Comparison of ENCODE assay signal across 8 mouse cellular contexts in genomic region chr14:73502591-73503184, GRCm38 (mm10). TPM values are rescaled to one million over a fixed set of nuclear protein-coding genes. Genes with fewer than 3 reads are reported as not detected.
DNase-seq lines count a peak whose midpoint lies in the region; ATAC-seq lines count a peak whose summit lies in the region.

No protein-coding gene starts in this region.

- no peak overlapping the region for H3K4me2 ChIP-seq in embryonic facial prominence, embryonic 13.5 days

- H3K36me3 ChIP-seq in embryonic facial prominence, embryonic 13.5 days: no peaks in the 10 kb centered on the region

- H3K27ac ChIP-seq in embryonic facial prominence, embryonic 13.5 days: peak overlapping the region; percentile 57

- no peak overlapping the region for H3K4me3 ChIP-seq in embryonic facial prominence, embryonic 13.5 days

- 28% methylated on average over 7 of the region's 7 CpGs for WGBS in embryonic facial prominence, embryonic 13.5 days

- intact Hi-C loops in heart, postnatal 25 days (cut with DNase I): loop anchor here (2.0 kb wide), 1 partner anchor 26 kb away; no protein-coding TSS in a partner anchor
- intact Hi-C loops in heart, postnatal 10 days (cut with DNase I): loop anchor here (2.0 kb wide), 1 partner anchor 22 kb away; no protein-coding TSS in a partner anchor

- no peaks in the 10 kb centered on the region for H3K9me3 ChIP-seq in embryonic facial prominence, embryonic 13.5 days

- ATAC-seq in embryonic facial prominence, embryonic 13.5 days (ENCODE audit: insufficient number of reproducible peaks, insufficient read depth, low FRiP score, low TSS enrichment, low read depth): peak; percentile 74; the same call in 1 of the 2 replicates
- ATAC-seq in megakaryocyte-erythroid progenitor cell, adult 5-6 weeks (replicated peaks; ENCODE audit: low FRiP score, low TSS enrichment, poor library complexity, severe bottlenecking): no peak

- no peak overlapping the region for H3K9ac ChIP-seq in embryonic facial prominence, embryonic 13.5 days

- peaks cover 19% of the 10 kb centered on the region for H3K4me1 ChIP-seq in embryonic facial prominence, embryonic 13.5 days

- peak; percentile 95 for DNase-seq in heart, adult 11 months
- DNase-seq in heart, postnatal 25 days (ENCODE audit: low spot score): no peak
- peak; percentile 32 for DNase-seq in adrenal gland, adult 8-10 months
- peak; percentile 48 to 55 for DNase-seq in heart, postnatal 10 days
- DNase-seq in lung, postnatal 4 days: peak; percentile 14 to 61
- DNase-seq in testis, postnatal 14 days (ENCODE audit: low spot score): peak; percentile 79

- no peaks in the 10 kb centered on the region for H3K27me3 ChIP-seq in embryonic facial prominence, embryonic 13.5 days

RNA-seq across cellular contexts. Expression of gene Med4, which starts 7.1 kb away (rescaled TPM):
- 10 to 100 TPM; 21.4 to 22.4 TPM for total RNA-seq in heart, postnatal 25 days (2021)
- 10 to 100 TPM; 23.1 to 29.5 (median 26.1) TPM for total RNA-seq in adrenal gland, adult 8-10 months (2022)
- polyA plus RNA-seq in embryonic facial prominence, embryonic 13.5 days (2015; fragmentation: Nextera tagmentation; extraction: Ambion mirVana): 99.4 and 103 TPM in 2 replicates
- 10 to 100 TPM; 21.1 to 22.8 TPM for total RNA-seq in heart, postnatal 10 days (2021)
- total RNA-seq in megakaryocyte-erythroid progenitor cell, adult 5-6 weeks (2014; fragmentation: Nextera tagmentation): 43.6 and 53.8 TPM in 2 replicates
- total RNA-seq in megakaryocyte-erythroid progenitor cell, adult 5-6 weeks (2017): 83.0 and 85.5 TPM in 2 replicates

RNA-seq across cellular contexts. Expression of gene Sucla2, which starts 22.4 kb away (rescaled TPM):
- 100 to 1,000 TPM; 787 to 854 TPM for total RNA-seq in heart, postnatal 25 days (2021)
- total RNA-seq in adrenal gland, adult 8-10 months (2022): 100 to 1,000 TPM; 218 to 281 (median 245) TPM
- polyA plus RNA-seq in embryonic facial prominence, embryonic 13.5 days (2015; fragmentation: Nextera tagmentation; extraction: Ambion mirVana): 99.0 and 101 TPM in 2 replicates
- 100 to 1,000 TPM; 581 to 631 TPM for total RNA-seq in heart, postnatal 10 days (2021)
- 54.4 and 65.8 TPM in 2 replicates for total RNA-seq in megakaryocyte-erythroid progenitor cell, adult 5-6 weeks (2014; fragmentation: Nextera tagmentation)
- total RNA-seq in megakaryocyte-erythroid progenitor cell, adult 5-6 weeks (2017): 155 and 159 TPM in 2 replicates

RNA-seq across cellular contexts. Expression of gene Nudt15, which starts 45.4 kb away (rescaled TPM):
- 1 to 10 TPM; 6.4 to 9.6 TPM for total RNA-seq in heart, postnatal 25 days (2021)
- 1 to 10 TPM; 5.2 to 7.2 (median 6.9) TPM for total RNA-seq in adrenal gland, adult 8-10 months (2022)
- polyA plus RNA-seq in embryonic facial prominence, embryonic 13.5 days (2015; fragmentation: Nextera tagmentation; extraction: Ambion mirVana): 5.6 and 6.3 TPM in 2 replicates
- total RNA-seq in heart, postnatal 10 days (2021): 1 to 10 TPM; 5.3 to 7.5 TPM
- 4.5 and 8.7 TPM in 2 replicates for total RNA-seq in megakaryocyte-erythroid progenitor cell, adult 5-6 weeks (2014; fragmentation: Nextera tagmentation)
- 6.7 and 7.7 TPM in 2 replicates for total RNA-seq in megakaryocyte-erythroid progenitor cell, adult 5-6 weeks (2017)
